Mouse (Mus musculus) intestine, embryonic 16.5 days (tissue): ENCODE results near the gene Pcgf1. TPM values are rescaled to one million over a fixed set of nuclear protein-coding genes. Genes with fewer than 3 reads are reported as not detected.
A peak's percentile ranks its signal among the peaks of the same experiment; 100 is the strongest.

Experiments
- ATAC-seq: fragments of 200-750 bp; cut with Nextera tagmentation; 2 replicates; pipeline ENCODE4 v1.8.0; 2017; ENCODE audit warnings: moderate TSS enrichment, moderate library complexity
- H3K27ac ChIP-seq: fragments of 300-500 bp; sonication (generic); 2 replicates; pipeline ENCODE4 v1.5.1; 2014; ENCODE audit warnings: mild to moderate bottlenecking, low read length
- H3K27me3 ChIP-seq: fragments of 300-500 bp; sonication (generic); replicated peaks from 2 replicates; pipeline ENCODE4 v1.6.1; 2014; ENCODE audit warnings: low read length, control low read depth, mixed read lengths; ENCODE audit not compliant: control insufficient read depth, insufficient read depth
- H3K36me3 ChIP-seq: fragments of 300-500 bp; sonication (generic); 2 replicates; pipeline ENCODE4 v1.6.1; 2014; ENCODE audit warnings: low read length, control low read depth; ENCODE audit not compliant: control insufficient read depth, insufficient read depth
- H3K4me1 ChIP-seq: fragments of 300-500 bp; sonication (generic); 2 replicates; pipeline ENCODE4 v1.6.1; 2014; ENCODE audit warnings: low read length, control low read depth, mixed read lengths; ENCODE audit not compliant: control insufficient read depth, insufficient read depth
- H3K4me2 ChIP-seq: fragments of 300-500 bp; sonication (generic); 2 replicates; pipeline ENCODE4 v1.6.1; 2014; ENCODE audit warnings: low read depth, low read length, control low read depth
- H3K4me3 ChIP-seq: fragments of 300-500 bp; sonication (generic); 2 replicates; pipeline ENCODE4 v1.5.1; 2014; ENCODE audit warnings: mild to moderate bottlenecking, low read length
- H3K9ac ChIP-seq: fragments of 300-500 bp; sonication (generic); 2 replicates; pipeline ENCODE4 v1.6.1; 2014; ENCODE audit warnings: low read depth, low read length
- H3K9me3 ChIP-seq: fragments of 300-500 bp; sonication (generic); 2 replicates; pipeline ENCODE4 v1.6.1; 2016; ENCODE audit warnings: low read length, control low read depth; ENCODE audit not compliant: control insufficient read depth
- WGBS: fragments of 180-500 bp; shearing (Covaris S2); extraction: QIAGEN DNeasy Blood & Tissue Kit; methylation state at CpG from one replicate; pipeline ENCODE4 v1.1.7; 2014; 5-methylcytosine and 5-hydroxymethylcytosine counted together
- polyA plus RNA-seq: library from polyadenylated mRNA; unstranded; fragments of >200 nt; fragmentation: Nextera tagmentation; extraction: Ambion mirVana; gene quantifications from 2 replicates; pipeline ENCODE4 v1.2.1, GENCODE M21; 2015

The Pcgf1 gene
- polyA plus RNA-seq, 1 experiment from 2014 or later, result 29.7 TPM

GRCm38 (mm10) chr6:83092416-83093127, 14.9 kb downstream of the Pcgf1 start:
- 33% methylated on average over 6 of the region's 6 CpGs for WGBS
- no peak overlapping the region for H3K9ac ChIP-seq
- peaks cover 21% of the 10 kb centered on the region for H3K27me3 ChIP-seq
- H3K27ac ChIP-seq, result no peak overlapping the region
- no peak overlapping the region for H3K4me2 ChIP-seq
- peaks cover 4% of the 10 kb centered on the region for H3K4me1 ChIP-seq
- ATAC-seq, result no peak
- no peaks in the 10 kb centered on the region for H3K36me3 ChIP-seq
- H3K9me3 ChIP-seq, result no peaks in the 10 kb centered on the region
- no peak overlapping the region for H3K4me3 ChIP-seq

GRCm38 (mm10) chr6:83095968-83096367, 18.3 kb downstream of the Pcgf1 start:
- no peak for ATAC-seq
- no peaks in the 10 kb centered on the region for H3K9me3 ChIP-seq
- no peak overlapping the region for H3K9ac ChIP-seq
- H3K4me2 ChIP-seq, result no peak overlapping the region
- no peak overlapping the region for H3K27ac ChIP-seq
- 0 out of 2 replicates have a peak, but pooled peaks cover 3% of the 10 kb centered on the region for H3K4me1 ChIP-seq
- WGBS, result 51% methylated on average over 6 of the region's 6 CpGs
- H3K4me3 ChIP-seq, result no peak overlapping the region
- H3K36me3 ChIP-seq, result no peaks in the 10 kb centered on the region
- no peaks in the 10 kb centered on the region for H3K27me3 ChIP-seq

- no peak for ATAC-seq
- 54% methylated on average over 2 of the region's 2 CpGs for WGBS
Observed at GRCm38 (mm10) chr6:83098411-83098810, 20.7 kb downstream of the Pcgf1 start.

GRCm38 (mm10) chr6:83101316-83101687, 23.6 kb downstream of the Pcgf1 start, which contains the start of the genes Ccdc142 and Gm42688:
Gene Ccdc142 (plus strand): TSS chr6:83101601.
Gene Gm42688 (plus strand): TSS chr6:83101617.
- H3K36me3 ChIP-seq, result no peaks in the 10 kb centered on the region
- ATAC-seq, result peak; percentile 89
- H3K9me3 ChIP-seq, result no peaks in the 10 kb centered on the region
- H3K4me1 ChIP-seq, result peaks cover 18% of the 10 kb centered on the region
- peak within 1 kb of the TSS; percentile 97 for H3K4me2 ChIP-seq
- H3K4me3 ChIP-seq, result peak within 1 kb of the TSS; percentile 80
- H3K27me3 ChIP-seq, result no peaks in the 10 kb centered on the region
- H3K9ac ChIP-seq, result peak within 1 kb of the TSS; percentile 88
- WGBS, result under 1% methylated on average over 25 of the region's 25 CpGs
- H3K27ac ChIP-seq, result peak within 1 kb of the TSS; percentile 90

More at GRCm38 (mm10) chr6:83098411-83098810, 20.7 kb downstream of the Pcgf1 start:
- H3K9me3 ChIP-seq, result no peaks in the 10 kb centered on the region
- no peak overlapping the region for H3K4me3 ChIP-seq
- H3K27me3 ChIP-seq, result no peaks in the 10 kb centered on the region
- H3K9ac ChIP-seq, result no peak overlapping the region
- H3K4me2 ChIP-seq, result no peak overlapping the region
- H3K36me3 ChIP-seq, result no peaks in the 10 kb centered on the region
- H3K4me1 ChIP-seq, result peaks cover 16% of the 10 kb centered on the region
- no peak overlapping the region for H3K27ac ChIP-seq

GRCm38 (mm10) chr6:83101688-83102556, 24.3 kb downstream of the Pcgf1 start:
- peak overlapping the region; percentile 90 for H3K27ac ChIP-seq
- WGBS, result 0% methylated on average over 73 of the region's 74 CpGs
- peak; percentile 86 for ATAC-seq
- H3K4me2 ChIP-seq, result peak overlapping the region; percentile 97
- no peaks in the 10 kb centered on the region for H3K9me3 ChIP-seq
- peaks cover 18% of the 10 kb centered on the region for H3K4me1 ChIP-seq
- H3K36me3 ChIP-seq, result no peaks in the 10 kb centered on the region
- H3K4me3 ChIP-seq, result peak overlapping the region; percentile 80
- H3K9ac ChIP-seq, result peak overlapping the region; percentile 88
- no peaks in the 10 kb centered on the region for H3K27me3 ChIP-seq

- H3K27ac ChIP-seq, result 0 out of 2 replicates have a peak overlapping the region, but pooled peaks have one; percentile 28
- H3K27me3 ChIP-seq, result no peaks in the 10 kb centered on the region
- H3K9me3 ChIP-seq, result no peaks in the 10 kb centered on the region
- H3K9ac ChIP-seq, result peak overlapping the region; percentile 88
- peak overlapping the region; percentile 80; the same call in 1 of the 2 replicates for H3K4me3 ChIP-seq
- peaks cover 25% of the 10 kb centered on the region for H3K4me1 ChIP-seq
- 53% methylated on average over 11 of the region's 11 CpGs for WGBS
- peak overlapping the region; percentile 97 for H3K4me2 ChIP-seq
- 0 out of 2 replicates have a peak, but pooled peaks have one; percentile 24 for ATAC-seq
- H3K36me3 ChIP-seq, result no peaks in the 10 kb centered on the region
Observed at GRCm38 (mm10) chr6:83103130-83103650, 25.5 kb downstream of the Pcgf1 start.

GRCm38 (mm10) chr6:83104158-83104557, 26.5 kb downstream of the Pcgf1 start:
- no peak overlapping the region for H3K9ac ChIP-seq
- no peak overlapping the region for H3K4me2 ChIP-seq
- H3K27ac ChIP-seq, result no peak overlapping the region
- H3K36me3 ChIP-seq, result no peaks in the 10 kb centered on the region
- H3K27me3 ChIP-seq, result no peaks in the 10 kb centered on the region
- WGBS, result 74% methylated on average over 4 of the region's 4 CpGs
- ATAC-seq, result no peak
- no peak overlapping the region for H3K4me3 ChIP-seq
- H3K4me1 ChIP-seq, result peaks cover 27% of the 10 kb centered on the region
- H3K9me3 ChIP-seq, result no peaks in the 10 kb centered on the region

GRCm38 (mm10) chr6:83107566-83108400, 30.1 kb downstream of the Pcgf1 start:
- Histone ChIP-seq H3K27me3 (no peaks in the 10 kb centered on the region), H3K9ac (0 out of 2 replicates have a peak overlapping the region, but pooled peaks have one; percentile 97), H3K27ac (no peak overlapping the region), H3K36me3 (no peaks in the 10 kb centered on the region), H3K4me2 (peak overlapping the region; percentile 78), H3K9me3 (no peaks in the 10 kb centered on the region), H3K4me1 (peaks cover 25% of the 10 kb centered on the region), H3K4me3 (peak overlapping the region; percentile 95)
- 38% methylated on average over 13 of the region's 13 CpGs for WGBS
- ATAC-seq, result peak; percentile 7; the same call in 1 of the 2 replicates
